Mouse (Mus musculus): ENCODE measurements at regions not wholly inside any gene's neighbourhood (a gene's known extent, or its start where the extent isn't known, plus 50 kb on each side); places are given as distances from the start of the nearest gene placed in this dataset.
A peak's percentile ranks its signal among the peaks of the same experiment; 100 is the strongest.
"Not testable (repeated sequence)": the region's sequence is repeated elsewhere in the genome, so short reads cannot be mapped to it uniquely, and the experiment has no call there.

DNA sequence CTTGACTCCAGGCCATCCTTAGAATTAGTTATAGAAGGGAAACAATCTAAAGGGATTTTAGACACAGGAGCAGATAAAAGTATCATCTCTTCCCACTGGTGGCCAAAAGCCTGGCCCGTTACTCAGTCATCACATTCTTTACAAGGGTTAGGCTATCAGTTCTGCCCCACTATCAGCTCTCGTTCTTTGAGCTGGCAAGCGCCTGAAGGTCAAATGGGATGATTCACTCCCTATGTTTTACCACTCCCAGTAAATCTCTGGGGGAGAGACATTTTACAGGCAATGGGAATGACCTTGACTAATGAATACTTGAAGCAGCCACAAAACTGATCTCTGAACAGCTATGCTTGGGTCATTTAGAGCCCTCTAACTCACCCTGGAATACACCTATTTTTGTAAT is 70.8 kb downstream of the Gm4847 start:
- not testable (repeated sequence) for DNase-seq (ENCODE audit: low read depth)

DNA sequence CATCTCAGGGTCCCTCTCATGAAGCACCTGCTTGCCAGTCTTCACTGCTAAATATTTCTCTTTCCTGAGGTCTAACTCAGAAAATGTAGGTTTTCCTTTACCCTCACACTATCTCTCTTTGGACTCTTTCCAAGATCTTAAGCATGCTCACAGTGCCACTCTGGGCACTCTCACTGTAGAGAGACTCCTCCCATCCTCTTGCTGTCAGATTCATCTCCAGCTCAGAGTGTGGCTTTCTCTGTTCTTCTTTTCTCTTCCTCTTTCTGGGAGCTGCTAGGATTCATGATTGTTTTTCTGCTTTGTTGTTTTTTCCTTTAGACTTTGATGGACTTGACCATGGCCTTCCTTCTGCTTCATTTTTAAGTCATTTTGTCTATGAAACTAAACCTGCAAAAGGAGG is 74.4 kb upstream of the Gm4846 start:
- DNase-seq (ENCODE audit: low read depth): peak; percentile 0
- no peak for TF ChIP-seq CTCF (IDR thresholded peaks at IDR 0.05; ENCODE audit: borderline replicate concordance, extremely low read depth, insufficient read depth, insufficient read length)
